Mouse (Mus musculus): ENCODE measurements around the gene Caln1. TPM values are rescaled to one million over a fixed set of nuclear protein-coding genes. Genes with fewer than 3 reads are reported as not detected.

Gene Caln1
- polyA plus RNA-seq, 1 experiment from 2014 or later: not detected

GRCm38 (mm10) chr5:130792755-130793452, 423.6 kb downstream of the Caln1 start:
- 80% methylated on average over 3 of the region's 3 CpGs for WGBS
- no peak overlapping the region for H3K4me3 ChIP-seq (ENCODE audit: low read depth, low read length)
- H3K27ac ChIP-seq (ENCODE audit: low read length): no peak overlapping the region

GRCm38 (mm10) chr5:130797713-130798112, 428.5 kb downstream of the Caln1 start:
- no peak overlapping the region for H3K27ac ChIP-seq (ENCODE audit: low read length)
- 65% methylated on average over 5 of the region's 5 CpGs for WGBS
- H3K4me1 ChIP-seq (ENCODE audit: control insufficient read depth, insufficient read depth, low read length): no peaks in the 10 kb centered on the region
- no peak overlapping the region for H3K9ac ChIP-seq (replicated peaks; ENCODE audit: low read depth, low read length)
- H3K4me3 ChIP-seq (ENCODE audit: low read depth, low read length): no peak overlapping the region
- no peak for ATAC-seq (ENCODE audit: insufficient number of reproducible peaks, insufficient read depth, low FRiP score, low read depth)
- no peak overlapping the region for H3K4me2 ChIP-seq (replicated peaks; ENCODE audit: low read depth, low read length)
- H3K27me3 ChIP-seq (ENCODE audit: control insufficient read depth, insufficient read depth, low read length): no peaks in the 10 kb centered on the region
- no peaks in the 10 kb centered on the region for H3K9me3 ChIP-seq (ENCODE audit: control insufficient read depth, low read depth, low read length)
- no peaks in the 10 kb centered on the region for H3K36me3 ChIP-seq (ENCODE audit: control insufficient read depth, insufficient read depth, low read length)

More at GRCm38 (mm10) chr5:130792755-130793452, 423.6 kb downstream of the Caln1 start:
- Histone ChIP-seq H3K9me3 (ENCODE audit: control insufficient read depth, low read depth, low read length) (no peaks in the 10 kb centered on the region), H3K4me1 (ENCODE audit: control insufficient read depth, insufficient read depth, low read length) (no peaks in the 10 kb centered on the region), H3K9ac (replicated peaks; ENCODE audit: low read depth, low read length) (no peak overlapping the region), H3K27me3 (ENCODE audit: control insufficient read depth, insufficient read depth, low read length) (no peaks in the 10 kb centered on the region), H3K36me3 (ENCODE audit: control insufficient read depth, insufficient read depth, low read length) (no peaks in the 10 kb centered on the region), H3K4me2 (replicated peaks; ENCODE audit: low read depth, low read length) (no peak overlapping the region)
- ATAC-seq (ENCODE audit: insufficient number of reproducible peaks, insufficient read depth, low FRiP score, low read depth): no peak

- H3K27ac ChIP-seq (ENCODE audit: low read length): no peak overlapping the region
- H3K9me3 ChIP-seq (ENCODE audit: control insufficient read depth, low read depth, low read length): no peaks in the 10 kb centered on the region
- no peak overlapping the region for H3K9ac ChIP-seq (replicated peaks; ENCODE audit: low read depth, low read length)
- 27% methylated on average over 6 of the region's 6 CpGs for WGBS
- ATAC-seq (ENCODE audit: insufficient number of reproducible peaks, insufficient read depth, low FRiP score, low read depth): no peak
- H3K4me3 ChIP-seq (ENCODE audit: low read depth, low read length): no peak overlapping the region
- no peaks in the 10 kb centered on the region for H3K27me3 ChIP-seq (ENCODE audit: control insufficient read depth, insufficient read depth, low read length)
- H3K36me3 ChIP-seq (ENCODE audit: control insufficient read depth, insufficient read depth, low read length): no peaks in the 10 kb centered on the region
- no peaks in the 10 kb centered on the region for H3K4me1 ChIP-seq (ENCODE audit: control insufficient read depth, insufficient read depth, low read length)
- H3K4me2 ChIP-seq (replicated peaks; ENCODE audit: low read depth, low read length): no peak overlapping the region
These were observed 441.1 kb downstream of the Caln1 start for GRCm38 (mm10) chr5:130810314-130810713.

GRCm38 (mm10) chr5:130810846-130811245, 441.6 kb downstream of the Caln1 start:
- Histone ChIP-seq H3K9me3 (ENCODE audit: control insufficient read depth, low read depth, low read length) (no peaks in the 10 kb centered on the region), H3K27ac (ENCODE audit: low read length) (no peak overlapping the region), H3K4me2 (replicated peaks; ENCODE audit: low read depth, low read length) (no peak overlapping the region), H3K9ac (replicated peaks; ENCODE audit: low read depth, low read length) (no peak overlapping the region), H3K27me3 (ENCODE audit: control insufficient read depth, insufficient read depth, low read length) (no peaks in the 10 kb centered on the region), H3K4me1 (ENCODE audit: control insufficient read depth, insufficient read depth, low read length) (no peaks in the 10 kb centered on the region), H3K36me3 (ENCODE audit: control insufficient read depth, insufficient read depth, low read length) (no peaks in the 10 kb centered on the region), H3K4me3 (ENCODE audit: low read depth, low read length) (no peak overlapping the region)
- ATAC-seq (ENCODE audit: insufficient number of reproducible peaks, insufficient read depth, low FRiP score, low read depth): no peak
- WGBS: 21% methylated on average over 1 of the region's 1 CpGs

- no peak for ATAC-seq (ENCODE audit: insufficient number of reproducible peaks, insufficient read depth, low FRiP score, low read depth)
- Histone ChIP-seq H3K36me3 (ENCODE audit: control insufficient read depth, insufficient read depth, low read length) (no peaks in the 10 kb centered on the region), H3K4me2 (replicated peaks; ENCODE audit: low read depth, low read length) (no peak overlapping the region), H3K4me3 (ENCODE audit: low read depth, low read length) (no peak overlapping the region), H3K9ac (replicated peaks; ENCODE audit: low read depth, low read length) (no peak overlapping the region), H3K9me3 (ENCODE audit: control insufficient read depth, low read depth, low read length) (no peaks in the 10 kb centered on the region), H3K4me1 (ENCODE audit: control insufficient read depth, insufficient read depth, low read length) (no peaks in the 10 kb centered on the region), H3K27me3 (ENCODE audit: control insufficient read depth, insufficient read depth, low read length) (no peaks in the 10 kb centered on the region), H3K27ac (ENCODE audit: low read length) (no peak overlapping the region)
- 34% methylated on average over 3 of the region's 3 CpGs for WGBS
These were observed 442.0 kb downstream of the Caln1 start for GRCm38 (mm10) chr5:130811266-130811665.

- Histone ChIP-seq H3K27me3 (ENCODE audit: control insufficient read depth, insufficient read depth, low read length) (no peaks in the 10 kb centered on the region), H3K4me3 (ENCODE audit: low read depth, low read length) (no peak overlapping the region)
These were observed 442.7 kb downstream of the Caln1 start for GRCm38 (mm10) chr5:130811966-130812365.

GRCm38 (mm10) chr5:130812556-130812955, 443.3 kb downstream of the Caln1 start:
- no peaks in the 10 kb centered on the region for H3K9me3 ChIP-seq (ENCODE audit: control insufficient read depth, low read depth, low read length)
- no peaks in the 10 kb centered on the region for H3K27me3 ChIP-seq (ENCODE audit: control insufficient read depth, insufficient read depth, low read length)
- H3K4me1 ChIP-seq (ENCODE audit: control insufficient read depth, insufficient read depth, low read length): no peaks in the 10 kb centered on the region
- 93% methylated on average over 8 of the region's 8 CpGs for WGBS
- H3K9ac ChIP-seq (replicated peaks; ENCODE audit: low read depth, low read length): no peak overlapping the region
- no peaks in the 10 kb centered on the region for H3K36me3 ChIP-seq (ENCODE audit: control insufficient read depth, insufficient read depth, low read length)
- no peak for ATAC-seq (ENCODE audit: insufficient number of reproducible peaks, insufficient read depth, low FRiP score, low read depth)
- H3K27ac ChIP-seq (ENCODE audit: low read length): no peak overlapping the region
- H3K4me3 ChIP-seq (ENCODE audit: low read depth, low read length): no peak overlapping the region
- H3K4me2 ChIP-seq (replicated peaks; ENCODE audit: low read depth, low read length): no peak overlapping the region

More at GRCm38 (mm10) chr5:130811966-130812365, 442.7 kb downstream of the Caln1 start:
- Histone ChIP-seq H3K9ac (replicated peaks; ENCODE audit: low read depth, low read length) (no peak overlapping the region), H3K36me3 (ENCODE audit: control insufficient read depth, insufficient read depth, low read length) (no peaks in the 10 kb centered on the region), H3K4me2 (replicated peaks; ENCODE audit: low read depth, low read length) (no peak overlapping the region), H3K4me1 (ENCODE audit: control insufficient read depth, insufficient read depth, low read length) (no peaks in the 10 kb centered on the region), H3K27ac (ENCODE audit: low read length) (no peak overlapping the region), H3K9me3 (ENCODE audit: control insufficient read depth, low read depth, low read length) (no peaks in the 10 kb centered on the region)
- no peak for ATAC-seq (ENCODE audit: insufficient number of reproducible peaks, insufficient read depth, low FRiP score, low read depth)
- WGBS: 83% methylated on average over 3 of the region's 3 CpGs

- 85% methylated on average over 9 of the region's 9 CpGs for WGBS
These were observed 443.8 kb downstream of the Caln1 start for GRCm38 (mm10) chr5:130813089-130813488.

GRCm38 (mm10) chr5:130815352-130815751, 446.1 kb downstream of the Caln1 start:
- Histone ChIP-seq H3K4me3 (ENCODE audit: low read depth, low read length) (no peak overlapping the region), H3K4me1 (ENCODE audit: control insufficient read depth, insufficient read depth, low read length) (no peaks in the 10 kb centered on the region), H3K27me3 (ENCODE audit: control insufficient read depth, insufficient read depth, low read length) (no peaks in the 10 kb centered on the region), H3K4me2 (replicated peaks; ENCODE audit: low read depth, low read length) (no peak overlapping the region), H3K36me3 (ENCODE audit: control insufficient read depth, insufficient read depth, low read length) (no peaks in the 10 kb centered on the region), H3K9me3 (ENCODE audit: control insufficient read depth, low read depth, low read length) (no peaks in the 10 kb centered on the region), H3K27ac (ENCODE audit: low read length) (no peak overlapping the region), H3K9ac (replicated peaks; ENCODE audit: low read depth, low read length) (no peak overlapping the region)
- 84% methylated on average over 5 of the region's 5 CpGs for WGBS
- ATAC-seq (ENCODE audit: insufficient number of reproducible peaks, insufficient read depth, low FRiP score, low read depth): no peak

More at GRCm38 (mm10) chr5:130813089-130813488, 443.8 kb downstream of the Caln1 start:
- H3K4me2 ChIP-seq (replicated peaks; ENCODE audit: low read depth, low read length): no peak overlapping the region
- no peak overlapping the region for H3K4me3 ChIP-seq (ENCODE audit: low read depth, low read length)
- no peak overlapping the region for H3K9ac ChIP-seq (replicated peaks; ENCODE audit: low read depth, low read length)
- ATAC-seq (ENCODE audit: insufficient number of reproducible peaks, insufficient read depth, low FRiP score, low read depth): no peak
- H3K4me1 ChIP-seq (ENCODE audit: control insufficient read depth, insufficient read depth, low read length): no peaks in the 10 kb centered on the region
- H3K27ac ChIP-seq (ENCODE audit: low read length): no peak overlapping the region
- no peaks in the 10 kb centered on the region for H3K9me3 ChIP-seq (ENCODE audit: control insufficient read depth, low read depth, low read length)
- no peaks in the 10 kb centered on the region for H3K36me3 ChIP-seq (ENCODE audit: control insufficient read depth, insufficient read depth, low read length)
- H3K27me3 ChIP-seq (ENCODE audit: control insufficient read depth, insufficient read depth, low read length): no peaks in the 10 kb centered on the region

Data from stomach, embryonic 14.5 days (tissue).